Mouse (Mus musculus): ENCODE measurements around the gene Mlec. TPM values are rescaled to one million over a fixed set of nuclear protein-coding genes. Genes with fewer than 3 reads are reported as not detected.
"Not testable (repeated sequence)": the region's sequence is repeated elsewhere in the genome, so short reads cannot be mapped to it uniquely, and the experiment has no call there.

Gene Mlec
- polyA plus RNA-seq, 1 experiment from 2014 or later = 53.6 TPM

DNA sequence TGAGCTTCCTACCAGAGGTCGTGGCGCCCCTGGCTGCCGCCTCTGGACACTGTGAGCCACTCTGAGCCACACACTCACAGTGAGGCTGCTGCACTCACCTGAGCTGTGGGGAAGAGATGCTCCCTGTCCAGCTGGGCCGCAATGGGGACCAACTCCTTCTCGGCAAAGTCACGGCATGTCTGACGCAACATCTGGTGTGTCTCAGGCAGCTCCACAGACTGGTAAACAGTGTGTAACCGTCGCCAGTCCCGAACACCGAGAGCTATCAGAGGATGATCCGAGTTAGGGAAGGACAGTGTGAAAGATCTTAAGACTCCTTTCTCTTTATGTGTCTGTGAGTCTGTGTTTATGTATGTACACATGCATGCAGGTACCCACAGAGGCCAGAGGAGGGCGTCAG is 40.5 kb downstream of the Mlec start:
- H3K4me1 ChIP-seq (ENCODE audit: control insufficient read depth in 2 of 2, insufficient read depth in 2 of 2, low read length in 2 of 2) = no peaks in the 10 kb centered on the region
- H3K9me3 ChIP-seq (ENCODE audit: control insufficient read depth, low read length) = no peaks in the 10 kb centered on the region
- peaks cover 40% of the 10 kb centered on the region for H3K36me3 ChIP-seq (ENCODE audit: control insufficient read depth, insufficient read depth, low read length)
- no peak overlapping the region for H3K4me3 ChIP-seq (ENCODE audit: control insufficient read depth in 1 of 2, insufficient read depth in 1 of 2, low read depth in 1 of 2, low read length in 2 of 2)
- no peak overlapping the region for H3K9ac ChIP-seq (ENCODE audit: low read length)
- no peak overlapping the region for H3K4me2 ChIP-seq (ENCODE audit: low read length)
- H3K27me3 ChIP-seq (ENCODE audit: control insufficient read depth, insufficient read depth, low read length) = no peaks in the 10 kb centered on the region
- no peak for ATAC-seq (ENCODE audit: insufficient number of reproducible peaks, insufficient read depth, low FRiP score, low read depth)
- WGBS = 92% methylated on average over 13 of the region's 13 CpGs
- no peak overlapping the region for H3K27ac ChIP-seq (replicated peaks in 1 of 2; ENCODE audit: control insufficient read depth in 1 of 2, insufficient read depth in 1 of 2, low read depth in 2 of 2, low read length in 2 of 2)

DNA sequence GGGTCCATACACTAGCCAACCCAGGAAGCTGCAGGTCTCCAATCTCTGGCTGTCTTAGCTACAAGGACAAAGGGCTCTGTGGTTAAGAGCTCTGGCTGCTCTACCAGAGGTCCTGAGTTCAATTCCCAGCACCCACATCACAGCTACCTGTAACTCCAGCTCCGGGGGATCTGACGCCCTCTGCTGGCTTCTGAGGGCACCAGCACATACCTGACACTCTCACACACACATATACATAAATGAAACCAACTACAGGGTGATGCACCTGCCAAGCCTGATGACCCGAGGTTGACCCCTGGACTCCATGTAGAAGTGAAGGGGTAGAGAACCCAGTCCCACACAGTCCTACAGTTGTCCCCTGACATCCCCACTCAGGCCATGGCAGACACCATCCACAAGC is 41.6 kb downstream of the Mlec start:
- H3K27me3 ChIP-seq (ENCODE audit: control insufficient read depth, insufficient read depth, low read length) = no peaks in the 10 kb centered on the region
- H3K4me3 ChIP-seq (ENCODE audit: control insufficient read depth in 1 of 2, insufficient read depth in 1 of 2, low read depth in 1 of 2, low read length in 2 of 2) = no peak overlapping the region
- no peak overlapping the region for H3K27ac ChIP-seq (replicated peaks in 1 of 2; ENCODE audit: control insufficient read depth in 1 of 2, insufficient read depth in 1 of 2, low read depth in 2 of 2, low read length in 2 of 2)
- no peak overlapping the region for H3K4me2 ChIP-seq (ENCODE audit: low read length)
- no peak for ATAC-seq (ENCODE audit: insufficient number of reproducible peaks, insufficient read depth, low FRiP score, low read depth)
- H3K36me3 ChIP-seq (ENCODE audit: control insufficient read depth, insufficient read depth, low read length) = peaks cover 49% of the 10 kb centered on the region
- no peak overlapping the region for H3K9ac ChIP-seq (ENCODE audit: low read length)
- 83% methylated on average over 3 of the region's 3 CpGs for WGBS
- no peaks in the 10 kb centered on the region for H3K9me3 ChIP-seq (ENCODE audit: control insufficient read depth, low read length)
- no peaks in the 10 kb centered on the region for H3K4me1 ChIP-seq (ENCODE audit: control insufficient read depth in 2 of 2, insufficient read depth in 2 of 2, low read length in 2 of 2)

DNA sequence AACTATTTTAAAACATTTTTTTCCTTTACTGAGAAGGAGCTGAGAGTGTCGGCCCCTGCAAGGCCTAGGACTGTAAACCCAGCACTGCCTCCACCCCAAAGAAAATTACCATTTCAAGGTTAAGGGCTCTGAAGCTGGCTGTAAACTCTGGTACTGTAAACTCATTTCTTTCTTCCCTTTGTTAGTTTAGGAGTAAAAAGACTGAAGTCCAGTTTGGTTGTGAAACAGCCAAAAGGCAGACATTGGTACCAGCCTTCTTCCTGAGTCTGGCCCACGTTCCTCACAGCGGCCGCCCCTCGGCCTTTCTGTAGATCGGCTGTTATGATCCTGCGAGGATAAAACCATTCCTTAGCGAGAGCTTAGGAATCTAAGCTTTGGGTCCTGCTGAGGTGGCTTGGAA is 43.5 kb downstream of the Mlec start:
- H3K4me3 ChIP-seq (ENCODE audit: control insufficient read depth in 1 of 2, insufficient read depth in 1 of 2, low read depth in 1 of 2, low read length in 2 of 2) = no peak overlapping the region
- no peak overlapping the region for H3K9ac ChIP-seq (ENCODE audit: low read length)
- no peak overlapping the region for H3K27ac ChIP-seq (replicated peaks in 1 of 2; ENCODE audit: control insufficient read depth in 1 of 2, insufficient read depth in 1 of 2, low read depth in 2 of 2, low read length in 2 of 2)
- no peaks in the 10 kb centered on the region for H3K4me1 ChIP-seq (ENCODE audit: control insufficient read depth in 2 of 2, insufficient read depth in 2 of 2, low read length in 2 of 2)
- 92% methylated on average over 8 of the region's 8 CpGs for WGBS
- peaks cover 68% of the 10 kb centered on the region for H3K36me3 ChIP-seq (ENCODE audit: control insufficient read depth, insufficient read depth, low read length)
- H3K4me2 ChIP-seq (ENCODE audit: low read length) = no peak overlapping the region
- ATAC-seq (ENCODE audit: insufficient number of reproducible peaks, insufficient read depth, low FRiP score, low read depth) = no peak
- no peaks in the 10 kb centered on the region for H3K9me3 ChIP-seq (ENCODE audit: control insufficient read depth, low read length)
- H3K27me3 ChIP-seq (ENCODE audit: control insufficient read depth, insufficient read depth, low read length) = no peaks in the 10 kb centered on the region

DNA sequence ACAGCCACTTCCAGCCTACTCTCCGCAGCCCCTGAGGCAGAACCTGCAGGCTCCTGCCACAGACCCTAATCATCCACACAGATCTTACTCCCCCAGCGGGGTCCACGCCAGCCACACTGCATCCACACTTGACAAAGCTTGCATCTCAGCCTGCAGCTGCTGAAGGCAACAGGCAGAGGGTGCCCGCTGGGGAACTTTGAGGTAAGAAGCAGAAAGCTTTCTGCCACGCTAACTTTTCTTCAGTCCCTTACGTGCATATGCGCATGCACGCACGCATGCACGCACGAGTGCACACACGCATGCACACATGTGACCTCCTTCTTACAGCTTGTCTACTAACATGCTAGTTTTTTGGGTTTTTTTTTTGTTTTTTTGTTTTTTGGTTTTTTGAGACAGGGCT is 44.7 kb downstream of the Mlec start:
- no peaks in the 10 kb centered on the region for H3K4me1 ChIP-seq (ENCODE audit: control insufficient read depth in 2 of 2, insufficient read depth in 2 of 2, low read length in 2 of 2)
- H3K9ac ChIP-seq (ENCODE audit: low read length) = no peak overlapping the region
- no peak overlapping the region for H3K27ac ChIP-seq (replicated peaks in 1 of 2; ENCODE audit: control insufficient read depth in 1 of 2, insufficient read depth in 1 of 2, low read depth in 2 of 2, low read length in 2 of 2)
- no peak overlapping the region for H3K4me2 ChIP-seq (ENCODE audit: low read length)
- H3K36me3 ChIP-seq (ENCODE audit: control insufficient read depth, insufficient read depth, low read length) = peaks cover 70% of the 10 kb centered on the region
- no peaks in the 10 kb centered on the region for H3K9me3 ChIP-seq (ENCODE audit: control insufficient read depth, low read length)
- ATAC-seq (ENCODE audit: insufficient number of reproducible peaks, insufficient read depth, low FRiP score, low read depth) = no peak
- H3K4me3 ChIP-seq (ENCODE audit: control insufficient read depth in 1 of 2, insufficient read depth in 1 of 2, low read depth in 1 of 2, low read length in 2 of 2) = no peak overlapping the region
- no peaks in the 10 kb centered on the region for H3K27me3 ChIP-seq (ENCODE audit: control insufficient read depth, insufficient read depth, low read length)
- WGBS = 95% methylated on average over 12 of the region's 12 CpGs

DNA sequence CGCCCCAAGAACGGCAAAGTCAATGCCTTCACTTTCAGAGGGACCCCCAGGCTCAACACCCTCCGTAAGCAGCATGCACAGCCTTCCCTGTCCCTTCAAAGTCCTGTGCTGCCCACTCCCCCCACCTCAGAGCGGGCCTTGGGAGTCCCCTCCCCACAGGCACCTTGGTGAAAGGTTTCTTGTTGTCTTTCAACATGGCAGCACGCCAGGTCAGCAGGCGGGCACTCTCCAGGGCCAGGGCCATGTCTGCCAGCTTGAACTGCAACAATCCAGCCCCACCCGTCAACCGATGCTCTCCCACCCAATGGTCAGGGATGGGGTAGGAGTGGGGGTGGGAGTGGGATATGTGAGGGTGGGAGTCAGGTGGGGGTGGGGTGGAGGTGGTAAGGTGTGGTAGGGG is 46.8 kb downstream of the Mlec start:
- no peak overlapping the region for H3K9ac ChIP-seq (ENCODE audit: low read length)
- no peaks in the 10 kb centered on the region for H3K4me1 ChIP-seq (ENCODE audit: control insufficient read depth in 2 of 2, insufficient read depth in 2 of 2, low read length in 2 of 2)
- no peak overlapping the region for H3K4me3 ChIP-seq (ENCODE audit: control insufficient read depth in 1 of 2, insufficient read depth in 1 of 2, low read depth in 1 of 2, low read length in 2 of 2)
- peaks cover 68% of the 10 kb centered on the region for H3K36me3 ChIP-seq (ENCODE audit: control insufficient read depth, insufficient read depth, low read length)
- 91% methylated on average over 8 of the region's 8 CpGs for WGBS
- H3K9me3 ChIP-seq (ENCODE audit: control insufficient read depth, low read length) = no peaks in the 10 kb centered on the region
- no peaks in the 10 kb centered on the region for H3K27me3 ChIP-seq (ENCODE audit: control insufficient read depth, insufficient read depth, low read length)
- H3K4me2 ChIP-seq (ENCODE audit: low read length) = no peak overlapping the region
- no peak for ATAC-seq (ENCODE audit: insufficient number of reproducible peaks, insufficient read depth, low FRiP score, low read depth)
- H3K27ac ChIP-seq (replicated peaks in 1 of 2; ENCODE audit: control insufficient read depth in 1 of 2, insufficient read depth in 1 of 2, low read depth in 2 of 2, low read length in 2 of 2) = no peak overlapping the region

DNA sequence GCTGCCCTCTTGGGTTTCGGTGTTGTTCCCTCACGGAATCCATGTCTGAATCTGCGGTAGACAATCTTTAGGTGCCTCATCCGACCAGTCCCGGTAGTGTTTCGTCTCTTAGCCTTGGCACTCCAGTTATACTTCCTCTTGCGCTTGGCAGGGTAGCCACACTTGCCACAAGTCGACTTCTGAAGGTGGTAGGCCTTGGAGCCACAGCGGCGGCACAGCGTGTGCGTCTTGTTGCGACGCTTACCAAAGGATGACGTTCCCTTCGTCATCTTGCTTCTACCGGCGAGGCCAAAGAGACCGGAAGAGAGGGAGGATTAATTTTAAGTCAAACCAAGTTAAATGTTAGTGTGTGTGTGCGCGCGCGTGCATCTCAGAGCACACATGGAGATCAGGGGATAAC is 54.7 kb downstream of the Mlec start:
- 96% methylated on average over 23 of the region's 23 CpGs for WGBS
- not testable (repeated sequence) for H3K27me3 ChIP-seq (ENCODE audit: control insufficient read depth, insufficient read depth, low read length); H3K9ac ChIP-seq (ENCODE audit: low read length); H3K4me2 ChIP-seq (ENCODE audit: low read length); H3K27ac ChIP-seq (replicated peaks in 1 of 2; ENCODE audit: control insufficient read depth in 1 of 2, insufficient read depth in 1 of 2, low read depth in 2 of 2, low read length in 2 of 2); ATAC-seq (ENCODE audit: insufficient number of reproducible peaks, insufficient read depth, low FRiP score, low read depth); H3K9me3 ChIP-seq (ENCODE audit: control insufficient read depth, low read length); H3K4me3 ChIP-seq (ENCODE audit: control insufficient read depth in 1 of 2, insufficient read depth in 1 of 2, low read depth in 1 of 2, low read length in 2 of 2); H3K4me1 ChIP-seq (ENCODE audit: control insufficient read depth in 2 of 2, insufficient read depth in 2 of 2, low read length in 2 of 2)
- peaks cover 45% of the 10 kb centered on the region for H3K36me3 ChIP-seq (ENCODE audit: control insufficient read depth, insufficient read depth, low read length)

DNA sequence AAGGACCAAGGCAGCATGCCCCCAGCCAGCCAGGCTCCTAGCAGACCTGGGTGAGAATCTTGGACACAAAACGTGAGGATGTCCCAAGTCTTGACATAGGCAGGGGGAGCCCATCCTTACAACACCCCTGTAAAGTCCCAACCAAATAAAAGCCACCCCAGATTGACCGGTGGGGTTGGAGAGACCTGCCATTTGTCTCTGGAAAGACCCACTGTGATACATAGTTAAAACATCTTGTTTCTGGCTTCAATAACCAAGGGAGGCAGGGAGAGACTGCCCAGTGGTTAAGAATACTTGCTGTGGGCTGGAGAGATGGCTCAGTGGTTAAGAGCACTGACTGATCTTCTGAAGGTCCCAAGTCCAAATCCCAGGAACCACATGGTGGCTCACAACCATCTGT is 55.7 kb downstream of the Mlec start:
- no peak overlapping the region for H3K4me2 ChIP-seq (ENCODE audit: low read length)
- no peak for ATAC-seq (ENCODE audit: insufficient number of reproducible peaks, insufficient read depth, low FRiP score, low read depth)
- H3K4me1 ChIP-seq (ENCODE audit: control insufficient read depth in 2 of 2, insufficient read depth in 2 of 2, low read length in 2 of 2) = no peaks in the 10 kb centered on the region
- no peak overlapping the region for H3K4me3 ChIP-seq (ENCODE audit: control insufficient read depth in 1 of 2, insufficient read depth in 1 of 2, low read depth in 1 of 2, low read length in 2 of 2)
- H3K9me3 ChIP-seq (ENCODE audit: control insufficient read depth, low read length) = no peaks in the 10 kb centered on the region
- H3K36me3 ChIP-seq (ENCODE audit: control insufficient read depth, insufficient read depth, low read length) = peaks cover 49% of the 10 kb centered on the region
- no peak overlapping the region for H3K27ac ChIP-seq (replicated peaks in 1 of 2; ENCODE audit: control insufficient read depth in 1 of 2, insufficient read depth in 1 of 2, low read depth in 2 of 2, low read length in 2 of 2)
- 80% methylated on average over 2 of the region's 2 CpGs for WGBS
- no peaks in the 10 kb centered on the region for H3K27me3 ChIP-seq (ENCODE audit: control insufficient read depth, insufficient read depth, low read length)
- H3K9ac ChIP-seq (ENCODE audit: low read length) = no peak overlapping the region

DNA sequence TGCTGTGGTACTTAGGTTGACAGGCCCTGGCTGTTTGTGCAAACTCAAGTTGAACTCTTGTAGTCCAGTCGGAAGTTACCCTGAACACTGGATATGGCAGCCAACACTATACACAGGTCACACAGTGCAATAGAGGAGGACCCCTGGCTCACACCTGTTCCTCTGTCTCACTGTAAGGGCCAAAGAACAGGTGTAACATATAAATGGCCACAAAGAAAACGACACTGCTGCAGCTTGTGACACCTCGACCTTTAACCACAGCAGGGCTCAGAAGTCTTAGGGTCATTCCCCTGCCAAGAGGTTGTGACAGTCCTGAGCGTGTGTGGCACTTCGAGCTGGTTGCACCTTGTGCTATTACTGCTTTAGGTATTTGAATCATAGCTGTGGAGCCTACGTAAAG is 57.5 kb downstream of the Mlec start:
- Histone ChIP-seq H3K9ac (ENCODE audit: low read length) (no peak overlapping the region), H3K4me3 (ENCODE audit: control insufficient read depth in 1 of 2, insufficient read depth in 1 of 2, low read depth in 1 of 2, low read length in 2 of 2) (no peak overlapping the region), H3K27me3 (ENCODE audit: control insufficient read depth, insufficient read depth, low read length) (no peaks in the 10 kb centered on the region), H3K9me3 (ENCODE audit: control insufficient read depth, low read length) (no peaks in the 10 kb centered on the region), H3K27ac (replicated peaks in 1 of 2; ENCODE audit: control insufficient read depth in 1 of 2, insufficient read depth in 1 of 2, low read depth in 2 of 2, low read length in 2 of 2) (no peak overlapping the region), H3K36me3 (ENCODE audit: control insufficient read depth, insufficient read depth, low read length) (peaks cover 66% of the 10 kb centered on the region), H3K4me1 (ENCODE audit: control insufficient read depth in 2 of 2, insufficient read depth in 2 of 2, low read length in 2 of 2) (no peaks in the 10 kb centered on the region), H3K4me2 (ENCODE audit: low read length) (no peak overlapping the region)
- 88% methylated on average over 6 of the region's 6 CpGs for WGBS
- no peak for ATAC-seq (ENCODE audit: insufficient number of reproducible peaks, insufficient read depth, low FRiP score, low read depth)

Measured in heart, embryonic 14.5 days (tissue).